Mouse (Mus musculus) brain, adult 2 months (tissue): Measurements from ENCODE around the gene Rbm20.

Experiments
- DNase-seq: peaks from one replicate; pipeline ENCODE4 v3.0.0; 2011; ENCODE audit warnings: low read depth, low spot score

Rbm20 gene

DNA sequence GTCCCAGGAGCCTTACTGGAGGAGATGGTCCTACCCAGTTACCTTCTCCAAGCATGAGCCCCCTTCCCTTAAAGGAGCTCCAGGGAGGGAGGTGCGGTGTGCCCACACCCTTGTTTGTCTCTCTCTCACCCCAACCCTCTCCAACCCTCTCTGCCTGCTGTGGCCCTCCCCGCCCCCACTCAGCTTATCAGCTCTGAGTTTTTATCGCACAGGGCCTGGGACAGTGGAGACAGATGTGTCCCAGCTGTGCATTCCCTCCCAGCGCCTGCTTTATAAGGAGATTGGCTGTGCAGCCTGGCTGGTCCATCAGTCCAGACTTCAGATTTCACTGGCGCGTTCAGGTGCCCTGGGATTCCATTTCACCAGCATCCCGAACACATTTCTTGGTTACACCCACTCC is 132.9 kb downstream of the Rbm20 start:
- no peak for DNase-seq

DNA sequence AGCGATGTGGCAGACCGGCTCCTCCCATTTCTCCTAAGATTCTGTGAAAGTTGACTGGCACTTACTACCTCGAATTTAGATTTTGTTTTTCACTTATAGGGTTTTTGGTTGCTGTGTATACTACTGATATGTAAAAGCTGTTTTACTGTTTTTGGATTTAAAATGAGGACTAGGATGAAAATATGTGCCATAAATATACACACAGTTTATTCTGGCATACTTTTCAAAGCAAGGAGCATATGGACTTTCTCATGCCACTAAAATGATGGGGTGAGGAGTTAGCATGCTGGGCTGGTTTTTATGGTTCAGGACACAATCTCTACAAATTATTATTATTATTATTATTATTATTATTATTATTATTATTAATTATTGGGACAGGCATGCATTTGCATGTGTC is 133.5 kb downstream of the Rbm20 start:
- DNase-seq: no peak

DNA sequence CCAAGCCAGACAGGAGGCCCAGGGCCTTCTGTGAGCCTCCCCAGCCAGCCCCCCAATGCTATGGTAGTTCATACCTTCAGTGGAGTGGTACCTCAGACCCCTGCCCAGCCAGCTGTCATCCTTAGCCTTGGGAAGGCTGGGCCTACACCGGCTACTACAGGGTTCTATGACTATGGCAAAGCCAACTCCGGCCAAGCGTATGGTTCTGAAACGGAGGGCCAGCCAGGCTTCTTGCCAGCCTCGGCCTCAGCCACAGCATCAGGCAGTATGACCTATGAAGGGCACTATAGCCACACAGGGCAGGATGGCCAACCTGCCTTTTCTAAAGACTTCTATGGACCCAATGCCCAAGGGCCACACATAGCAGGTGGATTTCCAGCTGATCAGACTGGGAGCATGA is 136.5 kb downstream of the Rbm20 start:
- DNase-seq: no peak

- DNase-seq: no peak
Measured at GRCm38 (mm10) chr19:53815714-53816113, 138.6 kb downstream of the Rbm20 start.

GRCm38 (mm10) chr19:53816242-53816641 is 139.1 kb downstream of the Rbm20 start:
- no peak for DNase-seq

GRCm38 (mm10) chr19:53819299-53819698 is 142.2 kb downstream of the Rbm20 start:
- DNase-seq: no peak

GRCm38 (mm10) chr19:53821241-53822120 is 144.4 kb downstream of the Rbm20 start:
- DNase-seq: no peak

DNA sequence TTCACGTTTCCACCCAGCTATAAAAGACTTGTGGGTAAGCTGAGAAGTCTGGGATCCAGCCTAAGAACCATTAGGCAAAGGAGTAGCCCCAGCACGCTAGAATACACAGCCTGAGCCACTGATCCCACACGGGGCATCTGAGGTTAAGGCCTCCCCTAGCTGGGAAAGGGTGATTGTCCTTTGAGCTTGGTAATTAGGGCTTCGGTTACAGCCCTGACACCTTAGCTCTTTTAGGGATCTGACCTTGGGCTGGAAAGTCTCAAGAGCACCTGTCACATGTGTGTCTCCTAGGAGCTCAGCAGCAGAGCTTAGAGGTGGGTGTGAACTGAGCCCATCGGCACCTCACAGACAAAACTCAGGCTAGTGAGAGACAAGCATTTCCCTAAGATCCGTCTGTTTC is 146.7 kb downstream of the Rbm20 start:
- DNase-seq: no peak

DNA sequence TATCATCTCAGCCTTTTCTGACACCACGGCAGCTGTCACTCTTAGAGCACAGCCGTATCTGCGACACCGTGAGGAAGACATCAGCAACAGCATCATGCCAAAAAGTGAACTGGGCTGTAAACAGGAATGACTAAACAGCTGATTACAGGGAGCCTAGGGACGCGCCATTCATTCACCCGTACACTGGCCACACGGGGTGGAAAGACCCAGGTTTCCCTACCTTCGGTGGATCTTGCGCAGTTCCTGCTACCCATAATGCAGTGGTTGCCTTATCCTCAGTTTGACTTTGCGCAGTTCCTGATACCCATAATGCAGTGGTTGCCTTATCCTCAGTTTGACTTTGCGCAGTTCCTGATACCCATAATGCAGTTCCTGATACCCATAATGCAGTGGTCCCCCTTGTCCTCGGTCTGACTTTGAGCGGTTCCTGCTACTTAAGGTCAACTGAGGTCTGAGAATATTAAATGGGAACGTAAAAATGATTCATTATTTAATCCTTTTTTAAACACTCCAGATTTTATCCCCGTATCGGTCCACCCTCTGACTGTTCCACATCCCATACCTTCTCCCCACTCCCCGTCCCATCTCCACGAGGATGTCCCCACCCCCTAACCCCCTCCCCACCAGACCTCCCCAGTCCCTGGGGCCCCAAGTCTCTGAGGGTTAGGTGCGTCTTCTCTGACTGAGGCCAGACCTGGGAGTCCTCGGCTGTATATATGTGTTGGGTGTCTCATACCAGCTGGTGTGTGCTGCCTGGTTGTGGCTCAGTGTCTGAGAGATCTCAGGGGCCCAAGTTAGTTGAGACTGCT is 148.0 kb downstream of the Rbm20 start:
- DNase-seq: peak; percentile 74

DNA sequence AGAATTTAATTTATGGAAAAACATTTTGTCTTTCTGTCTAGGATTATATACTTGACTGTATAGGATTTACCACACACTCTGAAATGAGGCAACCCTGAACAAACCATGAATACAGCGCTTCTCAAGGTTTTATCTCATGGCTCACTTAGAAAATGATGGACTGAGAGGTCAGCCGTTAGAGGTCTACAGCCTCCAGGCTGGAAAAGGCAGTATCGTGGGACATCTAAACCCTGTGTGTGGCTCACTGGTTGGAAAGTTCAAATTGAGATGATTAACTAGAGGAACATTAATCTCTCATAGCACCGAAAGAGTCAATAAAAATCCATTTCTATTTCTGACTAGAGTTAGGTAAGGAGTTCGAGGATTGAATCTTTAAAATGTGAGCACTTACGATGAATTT is 152.9 kb downstream of the Rbm20 start:
- DNase-seq: no peak

GRCm38 (mm10) chr19:53830407-53831163 is 153.5 kb downstream of the Rbm20 start:
- DNase-seq: peak; percentile 55

DNA sequence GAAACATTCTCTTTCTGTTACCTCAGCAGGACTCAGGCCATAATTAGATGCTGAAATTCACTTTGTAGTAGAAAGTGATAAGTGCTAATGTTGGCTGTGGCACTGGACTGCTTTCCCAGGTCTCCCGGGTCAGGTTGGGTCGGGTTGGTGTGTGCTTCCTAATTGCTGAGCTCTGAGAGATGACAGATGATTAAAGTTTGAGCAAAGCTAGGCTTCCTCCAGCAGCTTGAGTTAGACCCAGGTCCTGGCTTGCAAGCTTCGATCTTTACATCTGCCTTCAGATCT is 154.0 kb downstream of the Rbm20 start:
- DNase-seq: no peak

DNA sequence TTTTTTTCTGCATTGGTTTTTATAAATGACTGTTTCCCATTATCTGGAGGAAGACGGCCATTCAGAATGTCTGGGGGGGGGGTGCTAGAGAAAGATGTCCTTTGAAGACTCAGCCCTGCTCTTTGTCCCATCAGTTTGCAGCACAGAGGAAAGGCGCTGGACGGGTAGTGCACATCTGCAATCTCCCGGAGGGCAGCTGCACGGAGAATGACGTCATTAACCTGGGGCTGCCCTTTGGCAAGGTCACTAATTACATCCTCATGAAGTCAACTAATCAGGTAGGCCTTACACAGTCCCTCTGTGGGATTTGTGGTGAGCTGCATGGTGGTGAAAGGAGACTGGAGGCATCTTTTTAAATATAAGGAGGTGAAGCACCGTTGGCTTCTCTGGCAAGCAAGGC is 155.4 kb downstream of the Rbm20 start:
- no peak for DNase-seq

DNA sequence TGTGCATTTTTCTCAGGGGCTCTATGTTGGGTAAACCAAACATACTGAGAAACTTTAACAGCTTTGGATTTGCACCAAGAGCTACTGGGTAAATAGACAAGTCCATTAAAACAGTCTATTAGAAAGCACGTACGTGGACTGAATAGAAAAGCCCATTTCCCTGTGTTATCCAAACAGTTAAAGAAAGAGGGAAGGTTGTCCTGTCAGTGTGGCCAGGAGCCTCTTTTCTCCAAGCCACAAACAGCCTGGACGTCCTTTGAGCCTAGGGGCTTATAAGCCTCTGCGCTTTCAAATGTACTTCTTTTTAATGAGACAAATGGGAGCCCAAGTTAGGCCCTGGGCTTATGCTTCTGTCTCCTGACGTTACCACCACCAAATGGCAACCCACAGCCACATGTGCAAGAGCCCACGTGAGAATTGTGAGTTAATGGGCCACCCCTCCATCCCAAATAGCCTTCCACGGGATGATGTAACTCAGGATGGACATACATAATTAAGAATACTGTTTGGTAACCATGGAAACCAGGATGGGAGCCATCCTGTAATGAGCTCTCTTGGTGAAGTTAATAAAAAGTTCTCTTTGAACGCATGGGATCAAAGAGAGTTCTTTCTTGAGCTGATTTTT is 156.8 kb downstream of the Rbm20 start:
- DNase-seq: no peak

- DNase-seq: peak; percentile 84
Measured at GRCm38 (mm10) chr19:53836569-53837454, 159.7 kb downstream of the Rbm20 start.

DNA sequence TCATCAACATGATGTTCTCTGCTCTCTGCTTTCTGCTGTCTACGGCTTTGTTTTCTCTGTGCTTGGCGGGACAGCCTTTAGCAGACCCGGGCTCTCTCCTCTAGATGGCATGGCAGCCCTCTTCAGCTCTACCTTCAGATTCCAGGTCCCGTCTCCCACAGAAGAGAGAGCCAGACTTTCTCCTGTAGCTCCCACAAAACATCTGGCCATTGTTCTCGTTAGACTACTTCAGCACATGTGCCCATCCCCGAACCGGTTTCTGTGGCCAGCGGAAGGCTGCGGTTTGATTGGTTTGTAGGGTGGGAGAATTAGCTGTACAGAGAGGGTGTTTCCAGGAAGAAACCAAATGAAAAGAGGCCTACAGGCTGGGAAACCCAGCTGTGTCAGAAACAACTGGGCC is 161.7 kb downstream of the Rbm20 start:
- DNase-seq: peak; percentile 49

DNA sequence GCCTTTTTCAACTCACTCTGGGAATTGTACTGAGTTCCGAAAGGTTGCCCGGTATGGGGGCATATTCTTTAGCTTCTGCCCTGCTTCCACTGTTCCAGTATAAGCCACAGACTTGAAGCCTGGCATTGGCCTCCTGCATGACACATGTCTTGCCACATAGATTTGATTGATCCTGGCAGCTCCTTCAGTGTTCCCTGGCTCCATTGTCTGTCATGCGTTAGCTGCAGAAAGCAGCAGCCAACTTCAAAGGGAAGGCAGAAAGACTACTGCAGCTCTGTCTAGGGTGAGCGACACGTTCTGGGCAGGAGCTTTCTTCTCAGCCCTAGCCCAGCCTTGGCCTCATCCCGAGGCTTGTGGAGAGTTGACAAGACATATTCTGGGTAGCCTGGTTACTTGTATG is 162.7 kb downstream of the Rbm20 start:
- DNase-seq: no peak

- peak; percentile 49 for DNase-seq
Measured at GRCm38 (mm10) chr19:53841915-53842314, 164.8 kb downstream of the Rbm20 start.

DNA sequence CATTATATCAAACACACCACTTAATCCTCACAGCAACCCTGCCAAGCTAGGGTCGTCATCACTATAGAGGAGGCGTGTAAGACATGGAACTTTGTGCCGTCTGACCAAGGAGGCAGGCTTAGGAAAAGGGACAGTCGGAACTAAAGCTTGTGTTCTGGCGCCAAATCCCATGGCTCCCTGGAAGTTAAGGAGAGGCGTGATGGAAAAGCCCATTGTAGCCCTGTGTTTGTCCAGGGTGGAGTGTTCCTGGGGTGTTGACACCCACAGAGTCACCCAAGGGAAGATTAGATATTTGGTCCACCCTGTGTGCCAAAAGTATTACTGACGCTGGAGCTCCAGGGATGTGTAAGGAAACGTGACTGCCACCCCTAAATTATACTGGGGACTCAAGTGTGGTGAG is 166.9 kb downstream of the Rbm20 start:
- no peak for DNase-seq

DNA sequence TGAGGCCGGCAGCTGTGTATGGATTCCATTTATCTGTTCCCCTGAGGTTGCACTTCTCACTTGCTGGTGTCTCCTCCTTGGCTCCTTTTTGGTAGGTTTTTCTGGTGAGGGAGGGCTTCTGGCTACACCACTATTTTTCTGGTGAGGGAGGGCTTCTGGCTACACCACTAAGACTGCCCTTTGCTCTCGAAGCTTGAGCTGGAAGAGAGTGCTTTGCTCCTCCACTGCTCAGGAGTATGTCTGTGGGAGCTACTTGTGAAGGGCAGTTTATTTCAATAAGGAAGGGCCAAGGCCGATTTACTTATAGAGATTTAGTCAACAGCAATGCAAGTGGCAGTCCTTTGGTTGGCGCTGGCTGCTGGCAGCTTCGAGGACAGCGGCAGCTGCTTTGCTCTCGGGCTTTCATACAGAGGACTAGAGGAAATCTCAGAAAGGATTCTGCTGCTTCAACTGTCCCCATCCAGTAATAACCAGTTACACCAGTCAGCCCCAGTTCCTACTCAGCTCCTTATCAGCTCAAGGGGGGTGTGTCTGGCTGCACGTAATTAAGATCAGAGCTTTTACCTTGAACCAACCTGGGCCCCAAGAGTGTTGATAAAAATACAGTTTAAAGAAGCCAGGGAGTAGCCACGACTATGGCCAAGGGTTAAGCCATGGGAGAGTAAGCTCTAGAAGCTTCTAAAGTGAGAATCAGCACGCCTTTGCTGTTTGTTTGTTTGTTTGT is 171.3 kb downstream of the Rbm20 start:
- no peak for DNase-seq
